14 mouse cellular contexts compared by ENCODE assay signal in genomic region chr8:105341399-105341798, GRCm38 (mm10). TPM values are rescaled to one million over a fixed set of nuclear protein-coding genes. Genes with fewer than 3 reads are reported as not detected.
DNase-seq lines count a peak whose midpoint lies in the region; ATAC-seq and TF ChIP-seq lines count a peak whose summit lies in the region.
"Had no signal": no experiment of that assay in that cellular context is flagged by ENCODE, and none has a peak within 500 bp of the region (broad histone marks: within the 10 kb centered on the region; RNA-seq: fewer than 3 reads in every experiment).

No protein-coding gene starts in this region.

- TF ChIP-seq EP300 in stomach, postnatal 0 days (optimal IDR thresholded peaks at IDR 0.05) = no peak

- no peak overlapping the region for H3K9ac ChIP-seq in intestine, embryonic 14.5 days (ENCODE audit: low read length)
- H3K9ac ChIP-seq in intestine, postnatal 0 days (ENCODE audit: low read depth, low read length) = no peak overlapping the region
- no peak overlapping the region for H3K9ac ChIP-seq in midbrain, postnatal 0 days (replicated peaks; ENCODE audit: low read length, poor library complexity, severe bottlenecking)
- no peak overlapping the region for H3K9ac ChIP-seq in midbrain, embryonic 13.5 days (replicated peaks)
- H3K9ac ChIP-seq in stomach, postnatal 0 days (ENCODE audit: low read length) = no peak overlapping the region
- H3K9ac ChIP-seq: limb, embryonic 13.5 days had no signal

- H3K36me3 ChIP-seq in intestine, embryonic 14.5 days (ENCODE audit: control insufficient read depth, insufficient read depth, low read length) = peaks cover 22% of the 10 kb centered on the region
- H3K36me3 ChIP-seq in intestine, postnatal 0 days (ENCODE audit: control insufficient read depth, insufficient read depth) = peaks cover 20% of the 10 kb centered on the region
- H3K36me3 ChIP-seq in midbrain, postnatal 0 days (ENCODE audit: insufficient read depth, low read length) = no peaks in the 10 kb centered on the region
- H3K36me3 ChIP-seq in midbrain, embryonic 13.5 days = peaks cover 5% of the 10 kb centered on the region
- H3K36me3 ChIP-seq in stomach, postnatal 0 days (ENCODE audit: control insufficient read depth, insufficient read depth, low read length) = peaks cover 4% of the 10 kb centered on the region; the same call in 1 of the 2 replicates

- H3K4me3 ChIP-seq in intestine, embryonic 14.5 days (ENCODE audit: low read depth, low read length) = no peak overlapping the region
- H3K4me3 ChIP-seq in intestine, postnatal 0 days (ENCODE audit: low read depth, low read length) = no peak overlapping the region
- no peak overlapping the region for H3K4me3 ChIP-seq in midbrain, postnatal 0 days (ENCODE audit: low read depth, low read length)
- no peak overlapping the region for H3K4me3 ChIP-seq in midbrain, embryonic 13.5 days (replicated peaks)
- no peak overlapping the region for H3K4me3 ChIP-seq in stomach, postnatal 0 days (ENCODE audit: low read depth, low read length)
- H3K4me3 ChIP-seq: limb, embryonic 13.5 days had no signal

- no peak for ATAC-seq in intestine, embryonic 14.5 days (replicated peaks; ENCODE audit: low FRiP score, low TSS enrichment, low read depth)
- no peak for ATAC-seq in intestine, postnatal 0 days
- ATAC-seq in midbrain, postnatal 0 days (ENCODE audit: low FRiP score) = no peak
- ATAC-seq in midbrain, embryonic 13.5 days = no peak
- ATAC-seq in stomach, postnatal 0 days (ENCODE audit: low FRiP score, low TSS enrichment) = no peak
- ATAC-seq: activated CD4-positive, CD25-positive, alpha-beta regulatory T cell, adult 4 months had no signal

- H3K27ac ChIP-seq in intestine, embryonic 14.5 days (ENCODE audit: low read depth) = peak overlapping the region; percentile 52; the same call in 1 of the 2 replicates
- H3K27ac ChIP-seq in intestine, postnatal 0 days (ENCODE audit: low read depth, low read length) = no peak overlapping the region
- H3K27ac ChIP-seq in midbrain, postnatal 0 days (ENCODE audit: low read depth, low read length) = no peak overlapping the region
- no peak overlapping the region for H3K27ac ChIP-seq in midbrain, embryonic 13.5 days
- H3K27ac ChIP-seq in stomach, postnatal 0 days (replicated peaks) = peak overlapping the region; percentile 53
- H3K27ac ChIP-seq: limb, embryonic 13.5 days had no signal

- DNase-seq in cerebellum, adult 11-12 months = peak; percentile 16
- DNase-seq in cerebellum, postnatal 14 days = no peak
- DNase-seq in intestine, embryonic 14.5 days (ENCODE audit: low spot score) = no peak
- peak; percentile 61 for DNase-seq in midbrain, postnatal 0 days (ENCODE audit: low spot score)
- DNase-seq in stomach, postnatal 0 days (ENCODE audit: low spot score) = no peak
- no peak for DNase-seq in urinary bladder, adult 18-20 months (ENCODE audit: low spot score in 2 of 2)
- DNase-seq: spleen, adult 18-20 months; thymus, postnatal 36 days had no signal

- H3K4me2 ChIP-seq in intestine, embryonic 14.5 days (ENCODE audit: low read length) = no peak overlapping the region
- H3K4me2 ChIP-seq in intestine, postnatal 0 days (replicated peaks; ENCODE audit: low read depth) = no peak overlapping the region
- H3K4me2 ChIP-seq in midbrain, postnatal 0 days (ENCODE audit: low read depth, low read length, poor library complexity, severe bottlenecking) = no peak overlapping the region
- H3K4me2 ChIP-seq in midbrain, embryonic 13.5 days (replicated peaks) = no peak overlapping the region
- no peak overlapping the region for H3K4me2 ChIP-seq in stomach, postnatal 0 days (replicated peaks; ENCODE audit: low read depth)
- H3K4me2 ChIP-seq: limb, embryonic 13.5 days had no signal

- no peaks in the 10 kb centered on the region for H3K27me3 ChIP-seq in intestine, embryonic 14.5 days (replicated peaks; ENCODE audit: control insufficient read depth, insufficient read depth, low read length)
- no peaks in the 10 kb centered on the region for H3K27me3 ChIP-seq in intestine, postnatal 0 days (replicated peaks; ENCODE audit: control insufficient read depth, insufficient read depth, low read length)
- no peaks in the 10 kb centered on the region for H3K27me3 ChIP-seq in midbrain, postnatal 0 days (ENCODE audit: insufficient read depth, low read length)
- peaks cover 4% of the 10 kb centered on the region for H3K27me3 ChIP-seq in midbrain, embryonic 13.5 days
- H3K27me3 ChIP-seq in stomach, postnatal 0 days (ENCODE audit: control insufficient read depth, insufficient read depth, low read length) = no peaks in the 10 kb centered on the region
- H3K27me3 ChIP-seq: limb, embryonic 13.5 days had no signal

- peaks cover 30% of the 10 kb centered on the region for H3K4me1 ChIP-seq in intestine, embryonic 14.5 days (replicated peaks; ENCODE audit: control insufficient read depth, insufficient read depth, low read length)
- peaks cover 20% of the 10 kb centered on the region for H3K4me1 ChIP-seq in intestine, postnatal 0 days (replicated peaks; ENCODE audit: control insufficient read depth, insufficient read depth, low read length)
- H3K4me1 ChIP-seq in midbrain, postnatal 0 days (ENCODE audit: insufficient read depth, low read length) = no peaks in the 10 kb centered on the region
- H3K4me1 ChIP-seq in midbrain, embryonic 13.5 days (replicated peaks) = peaks cover 6% of the 10 kb centered on the region
- H3K4me1 ChIP-seq in stomach, postnatal 0 days (replicated peaks; ENCODE audit: control insufficient read depth, insufficient read depth) = peaks cover 20% of the 10 kb centered on the region

- H3K9me3 ChIP-seq in intestine, embryonic 14.5 days (ENCODE audit: control insufficient read depth, low read length) = no peaks in the 10 kb centered on the region
- no peaks in the 10 kb centered on the region for H3K9me3 ChIP-seq in intestine, postnatal 0 days (ENCODE audit: control insufficient read depth)
- H3K9me3 ChIP-seq in midbrain, postnatal 0 days (ENCODE audit: low read length) = no peaks in the 10 kb centered on the region
- H3K9me3 ChIP-seq in midbrain, embryonic 13.5 days = no peaks in the 10 kb centered on the region
- no peaks in the 10 kb centered on the region for H3K9me3 ChIP-seq in stomach, postnatal 0 days (ENCODE audit: control insufficient read depth, low read length)
- H3K9me3 ChIP-seq: limb, embryonic 13.5 days had no signal

- WGBS in intestine, embryonic 14.5 days = 38% methylated on average over 8 of the region's 8 CpGs
- 50% methylated on average over 8 of the region's 8 CpGs for WGBS in intestine, postnatal 0 days
- WGBS in midbrain, postnatal 0 days = 38% methylated on average over 8 of the region's 8 CpGs
- 55% methylated on average over 8 of the region's 8 CpGs for WGBS in midbrain, embryonic 13.5 days
- 29% methylated on average over 8 of the region's 8 CpGs for WGBS in stomach, postnatal 0 days

- no peak for TF ChIP-seq CTCF in intestine, postnatal 0 days (IDR thresholded peaks at IDR 0.05; ENCODE audit: low read depth)
- TF ChIP-seq CTCF in midbrain, postnatal 0 days (IDR thresholded peaks at IDR 0.05) = no peak
- no peak for TF ChIP-seq CTCF in stomach, postnatal 0 days (IDR thresholded peaks at IDR 0.05; ENCODE audit: low read depth)

RNA-seq across cellular contexts. Expression of gene Fhod1, which starts 6.4 kb away (rescaled TPM):
- polyA plus RNA-seq in intestine, embryonic 14.5 days (2014; fragmentation: Nextera tagmentation; extraction: Ambion mirVana) = 3.2 and 3.5 TPM in 2 replicates
- 1.3 and 1.6 TPM in 2 replicates for polyA plus RNA-seq in intestine, postnatal 0 days (2015; fragmentation: Nextera tagmentation; extraction: Ambion mirVana)
- 3.8 and 4.4 TPM in 2 replicates for total RNA-seq in midbrain, postnatal 0 days (2014; rRNA removed)
- 0.48 and 0.56 TPM in 2 replicates for polyA plus RNA-seq in midbrain, postnatal 0 days (2015; fragmentation: Nextera tagmentation; extraction: Ambion mirVana)
- 0.53 and 0.57 TPM in 2 replicates for polyA plus RNA-seq in midbrain, embryonic 13.5 days (2015; fragmentation: Nextera tagmentation; extraction: Ambion mirVana)
- polyA plus RNA-seq in stomach, postnatal 0 days (2015; fragmentation: Nextera tagmentation; extraction: Ambion mirVana) = 0.63 and 0.93 TPM in 2 replicates

RNA-seq across cellular contexts. Expression of gene Slc9a5, which starts 7.2 kb away (rescaled TPM):
- 1.5 and 2.3 TPM in 2 replicates for polyA plus RNA-seq in intestine, embryonic 14.5 days (2014; fragmentation: Nextera tagmentation; extraction: Ambion mirVana)
- 0.31 and 0.40 TPM in 2 replicates for polyA plus RNA-seq in intestine, postnatal 0 days (2015; fragmentation: Nextera tagmentation; extraction: Ambion mirVana)
- total RNA-seq in midbrain, postnatal 0 days (2014; rRNA removed) = 28.3 and 28.4 TPM in 2 replicates
- polyA plus RNA-seq in midbrain, postnatal 0 days (2015; fragmentation: Nextera tagmentation; extraction: Ambion mirVana) = 12.8 and 14.4 TPM in 2 replicates
- 5.4 and 5.6 TPM in 2 replicates for polyA plus RNA-seq in midbrain, embryonic 13.5 days (2015; fragmentation: Nextera tagmentation; extraction: Ambion mirVana)
- 0.29 and 0.40 TPM in 2 replicates for polyA plus RNA-seq in stomach, postnatal 0 days (2015; fragmentation: Nextera tagmentation; extraction: Ambion mirVana)
- total RNA-seq: monocyte, adult 5-6 weeks had no signal

RNA-seq across cellular contexts. Expression of gene Tmem208, which starts 15.2 kb away (rescaled TPM):
- 136 and 138 TPM in 2 replicates for polyA plus RNA-seq in intestine, embryonic 14.5 days (2014; fragmentation: Nextera tagmentation; extraction: Ambion mirVana)
- polyA plus RNA-seq in intestine, postnatal 0 days (2015; fragmentation: Nextera tagmentation; extraction: Ambion mirVana) = 167 and 184 TPM in 2 replicates
- total RNA-seq in midbrain, postnatal 0 days (2014; rRNA removed) = 81.3 and 88.4 TPM in 2 replicates
- polyA plus RNA-seq in midbrain, postnatal 0 days (2015; fragmentation: Nextera tagmentation; extraction: Ambion mirVana) = 129 and 152 TPM in 2 replicates
- 121 TPM in 2 replicates for polyA plus RNA-seq in midbrain, embryonic 13.5 days (2015; fragmentation: Nextera tagmentation; extraction: Ambion mirVana)
- polyA plus RNA-seq in stomach, postnatal 0 days (2015; fragmentation: Nextera tagmentation; extraction: Ambion mirVana) = 105 and 111 TPM in 2 replicates

RNA-seq across cellular contexts. Expression of gene Lrrc29, which starts 15.3 kb away (rescaled TPM):
- polyA plus RNA-seq in intestine, embryonic 14.5 days (2014; fragmentation: Nextera tagmentation; extraction: Ambion mirVana) = 1.9 and 2.3 TPM in 2 replicates
- polyA plus RNA-seq in intestine, postnatal 0 days (2015; fragmentation: Nextera tagmentation; extraction: Ambion mirVana) = 3.8 and 3.9 TPM in 2 replicates
- 2.5 and 4.5 TPM in 2 replicates for total RNA-seq in midbrain, postnatal 0 days (2014; rRNA removed)
- polyA plus RNA-seq in midbrain, postnatal 0 days (2015; fragmentation: Nextera tagmentation; extraction: Ambion mirVana) = 2.1 and 2.4 TPM in 2 replicates
- 0.98 and 1.1 TPM in 2 replicates for polyA plus RNA-seq in midbrain, embryonic 13.5 days (2015; fragmentation: Nextera tagmentation; extraction: Ambion mirVana)
- polyA plus RNA-seq in stomach, postnatal 0 days (2015; fragmentation: Nextera tagmentation; extraction: Ambion mirVana) = 2.7 and 2.8 TPM in 2 replicates

RNA-seq across cellular contexts. Expression of gene Plekhg4, which starts 31.7 kb away (rescaled TPM):
- 0.19 and 0.27 TPM in 2 replicates for polyA plus RNA-seq in intestine, embryonic 14.5 days (2014; fragmentation: Nextera tagmentation; extraction: Ambion mirVana)
- polyA plus RNA-seq in intestine, postnatal 0 days (2015; fragmentation: Nextera tagmentation; extraction: Ambion mirVana) = 0.13 and 0.20 TPM in 2 replicates
- total RNA-seq in midbrain, postnatal 0 days (2014; rRNA removed) = 6.3 and 8.7 TPM in 2 replicates
- 1.7 and 2.5 TPM in 2 replicates for polyA plus RNA-seq in midbrain, postnatal 0 days (2015; fragmentation: Nextera tagmentation; extraction: Ambion mirVana)
- polyA plus RNA-seq in midbrain, embryonic 13.5 days (2015; fragmentation: Nextera tagmentation; extraction: Ambion mirVana) = 0.93 and 1.5 TPM in 2 replicates
- polyA plus RNA-seq in stomach, postnatal 0 days (2015; fragmentation: Nextera tagmentation; extraction: Ambion mirVana) = 0.05 and 0.10 TPM in 2 replicates
- total RNA-seq: common myeloid progenitor, adult 5-6 weeks; monocyte, adult 5-6 weeks had no signal

Comparison
In these comparisons a context has a peak if more than half of its experiments do, and no peak if none do; other contexts are left out.
1. DNase-seq: peak in cerebellum, adult 11-12 months (single experiment) and midbrain, postnatal 0 days (single experiment); none in cerebellum, postnatal 14 days (0 of 2), intestine, embryonic 14.5 days (single experiment), stomach, postnatal 0 days (single experiment) and urinary bladder, adult 18-20 months (0 of 2).
2. H3K27ac ChIP-seq: peak in intestine, embryonic 14.5 days (single experiment) and stomach, postnatal 0 days (single experiment); none in intestine, postnatal 0 days (single experiment), midbrain, postnatal 0 days (single experiment) and midbrain, embryonic 13.5 days (single experiment).